Mouse (Mus musculus): ENCODE measurements at regions not wholly inside any gene's neighbourhood (a gene's known extent, or its start where the extent isn't known, plus 50 kb on each side); places are given as distances from the start of the nearest gene placed in this dataset.

DNA sequence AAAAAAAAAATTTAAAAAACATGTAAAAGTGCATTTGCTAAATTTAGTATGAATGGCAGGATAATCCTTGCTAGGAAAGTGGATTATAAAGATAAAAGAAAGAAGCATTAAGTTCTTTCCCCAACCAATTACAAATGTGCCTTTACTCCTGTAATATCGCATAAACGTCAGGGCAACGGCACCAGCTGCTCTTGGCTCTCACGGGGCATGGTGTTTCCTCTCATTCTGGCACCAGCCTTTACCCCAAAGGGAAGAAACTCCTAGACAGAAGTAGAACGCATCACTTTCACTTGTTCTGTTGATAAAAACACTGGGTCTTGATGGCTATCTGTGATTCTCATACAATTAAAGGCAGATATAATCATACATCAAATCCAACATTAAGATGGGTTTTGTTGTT lies 288.7 kb upstream of the Plscr5 start:
- no peaks in the 10 kb centered on the region for H3K9me3 ChIP-seq (ENCODE audit: control insufficient read depth, low read depth, low read length)
- H3K4me1 ChIP-seq (ENCODE audit: control insufficient read depth, insufficient read depth, low read length): no peaks in the 10 kb centered on the region
- H3K9ac ChIP-seq (replicated peaks; ENCODE audit: low read depth, low read length): no peak overlapping the region
- 83% methylated on average over 5 of the region's 5 CpGs for WGBS
- H3K4me2 ChIP-seq (replicated peaks; ENCODE audit: low read depth, low read length): no peak overlapping the region
- H3K4me3 ChIP-seq (ENCODE audit: low read depth, low read length): no peak overlapping the region
- no peaks in the 10 kb centered on the region for H3K36me3 ChIP-seq (ENCODE audit: control insufficient read depth, insufficient read depth, low read length)
- no peak for ATAC-seq (ENCODE audit: insufficient number of reproducible peaks, insufficient read depth, low FRiP score, low read depth)
- no peak overlapping the region for H3K27ac ChIP-seq (ENCODE audit: low read length)
- no peaks in the 10 kb centered on the region for H3K27me3 ChIP-seq (ENCODE audit: control insufficient read depth, insufficient read depth, low read length)

DNA sequence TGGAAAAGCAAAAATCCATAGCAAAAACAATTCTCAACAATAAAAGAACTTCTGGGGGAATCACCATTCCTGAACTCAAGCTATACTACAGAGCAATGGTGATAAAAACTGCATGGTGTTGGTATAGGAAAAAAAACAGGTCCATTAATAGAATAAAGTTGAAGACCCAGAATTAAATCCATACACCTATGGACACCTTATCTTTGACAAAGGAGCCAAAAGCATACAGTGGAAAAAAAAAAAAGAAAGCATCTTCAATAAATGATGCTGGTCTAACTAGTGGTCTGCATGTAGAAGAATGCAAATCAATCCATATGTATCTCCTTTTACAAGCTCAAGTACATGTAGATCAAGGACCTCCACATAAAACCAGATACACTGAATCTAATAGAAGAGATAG lies 291.8 kb upstream of the Plscr5 start:
- Histone ChIP-seq H3K9me3 (ENCODE audit: control insufficient read depth, low read depth, low read length) (no peaks in the 10 kb centered on the region), H3K4me2 (replicated peaks; ENCODE audit: low read depth, low read length) (no peak overlapping the region), H3K27ac (ENCODE audit: low read length) (no peak overlapping the region), H3K36me3 (ENCODE audit: control insufficient read depth, insufficient read depth, low read length) (no peaks in the 10 kb centered on the region), H3K9ac (replicated peaks; ENCODE audit: low read depth, low read length) (no peak overlapping the region), H3K27me3 (ENCODE audit: control insufficient read depth, insufficient read depth, low read length) (no peaks in the 10 kb centered on the region), H3K4me3 (ENCODE audit: low read depth, low read length) (no peak overlapping the region), H3K4me1 (ENCODE audit: control insufficient read depth, insufficient read depth, low read length) (no peaks in the 10 kb centered on the region)
- no peak for ATAC-seq (ENCODE audit: insufficient number of reproducible peaks, insufficient read depth, low FRiP score, low read depth)

DNA sequence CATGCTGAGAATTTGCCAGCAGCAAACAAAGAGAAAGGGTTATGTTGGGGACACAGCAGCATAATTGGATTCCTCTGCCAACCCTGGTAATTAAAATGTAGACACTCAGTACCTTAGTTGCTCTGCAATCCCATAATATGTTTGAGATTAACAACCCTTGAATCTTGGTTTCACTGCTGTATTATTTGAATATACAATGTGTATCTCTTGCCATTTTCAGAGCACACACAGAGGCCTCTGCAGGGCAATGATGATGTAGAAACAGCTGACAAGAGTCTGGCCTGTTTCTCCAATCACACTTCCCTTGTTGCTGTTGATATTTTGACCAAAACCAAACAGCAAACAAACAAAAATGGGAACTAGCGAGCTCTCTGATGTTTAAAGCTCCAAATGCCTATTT lies 315.9 kb upstream of the Plscr5 start:
- no peak for ATAC-seq (ENCODE audit: insufficient number of reproducible peaks, insufficient read depth, low FRiP score, low read depth)
- WGBS: 63% methylated on average over 1 of the region's 1 CpGs
- Histone ChIP-seq H3K27ac (ENCODE audit: low read length) (no peak overlapping the region), H3K4me1 (ENCODE audit: control insufficient read depth, insufficient read depth, low read length) (no peaks in the 10 kb centered on the region), H3K27me3 (ENCODE audit: control insufficient read depth, insufficient read depth, low read length) (no peaks in the 10 kb centered on the region), H3K4me2 (replicated peaks; ENCODE audit: low read depth, low read length) (no peak overlapping the region), H3K4me3 (ENCODE audit: low read depth, low read length) (no peak overlapping the region), H3K9me3 (ENCODE audit: control insufficient read depth, low read depth, low read length) (no peaks in the 10 kb centered on the region), H3K36me3 (ENCODE audit: control insufficient read depth, insufficient read depth, low read length) (no peaks in the 10 kb centered on the region), H3K9ac (replicated peaks; ENCODE audit: low read depth, low read length) (no peak overlapping the region)

DNA sequence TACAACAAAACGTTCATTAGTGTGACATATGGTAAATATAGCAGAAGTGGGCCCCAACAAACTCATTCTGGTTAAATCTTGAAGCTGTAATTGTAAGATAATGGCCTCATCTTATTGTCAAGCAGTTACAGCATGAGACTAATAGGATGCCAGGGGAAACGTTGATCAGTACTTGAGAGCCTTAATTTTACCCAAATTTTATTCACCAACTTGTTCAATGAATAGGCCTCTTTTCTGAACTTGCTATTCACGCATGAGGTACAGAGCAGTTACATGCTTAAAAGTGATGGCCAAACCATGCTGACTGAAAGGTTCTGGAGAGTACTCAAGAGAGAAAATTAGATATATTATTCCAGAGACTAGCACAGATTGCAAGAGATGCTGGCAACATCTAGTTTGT lies 361.2 kb upstream of the Plscr5 start:
- no peak for ATAC-seq (ENCODE audit: insufficient number of reproducible peaks, insufficient read depth, low FRiP score, low read depth)
- Histone ChIP-seq H3K9me3 (ENCODE audit: control insufficient read depth, low read depth, low read length) (no peaks in the 10 kb centered on the region), H3K4me1 (ENCODE audit: control insufficient read depth, insufficient read depth, low read length) (no peaks in the 10 kb centered on the region), H3K9ac (replicated peaks; ENCODE audit: low read depth, low read length) (no peak overlapping the region), H3K4me3 (ENCODE audit: low read depth, low read length) (no peak overlapping the region), H3K27me3 (ENCODE audit: control insufficient read depth, insufficient read depth, low read length) (no peaks in the 10 kb centered on the region), H3K4me2 (replicated peaks; ENCODE audit: low read depth, low read length) (no peak overlapping the region), H3K27ac (ENCODE audit: low read length) (no peak overlapping the region), H3K36me3 (ENCODE audit: control insufficient read depth, insufficient read depth, low read length) (no peaks in the 10 kb centered on the region)
- WGBS: 52% methylated on average over 3 of the region's 3 CpGs

DNA sequence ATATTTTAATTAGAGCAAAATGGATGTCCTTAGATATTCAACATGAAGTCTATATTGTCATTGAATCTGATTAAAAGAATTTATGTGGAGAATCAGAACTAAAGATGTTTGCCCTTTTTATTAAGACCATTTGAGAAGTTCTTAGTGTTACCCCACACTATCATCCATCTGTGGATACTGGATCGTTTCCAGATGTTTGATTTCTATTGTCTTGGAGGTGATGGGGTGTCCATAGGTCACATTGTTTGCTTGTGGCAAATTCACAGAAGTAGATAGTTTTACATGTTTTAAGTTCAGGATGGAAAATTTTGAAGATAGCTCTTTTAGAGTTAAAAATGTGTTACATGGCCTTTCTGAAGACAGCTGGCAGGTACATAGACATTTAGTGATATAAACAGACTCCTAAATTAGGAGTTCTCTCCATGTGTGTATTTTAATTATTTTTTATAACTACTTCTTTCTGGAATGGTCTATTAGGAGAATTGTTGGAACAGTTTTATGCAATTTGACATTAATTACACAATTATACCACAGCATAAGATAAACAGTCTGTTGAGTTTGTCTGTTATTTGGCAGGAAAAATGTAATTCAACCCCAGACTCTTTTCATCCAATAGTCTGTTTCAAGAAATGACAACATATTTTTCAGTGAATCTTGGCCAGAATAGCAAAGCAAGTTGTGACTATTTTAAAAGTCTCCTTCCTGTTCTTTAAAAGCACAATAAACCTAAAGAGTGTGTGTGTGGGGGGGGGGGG lies 368.8 kb upstream of the Plscr5 start:
- H3K4me3 ChIP-seq (ENCODE audit: low read depth, low read length): no peak overlapping the region
- ATAC-seq (ENCODE audit: insufficient number of reproducible peaks, insufficient read depth, low FRiP score, low read depth): no peak
- no peak overlapping the region for H3K4me2 ChIP-seq (replicated peaks; ENCODE audit: low read depth, low read length)
- no peak overlapping the region for H3K27ac ChIP-seq (ENCODE audit: low read length)
- no peaks in the 10 kb centered on the region for H3K4me1 ChIP-seq (ENCODE audit: control insufficient read depth, insufficient read depth, low read length)
- no peaks in the 10 kb centered on the region for H3K36me3 ChIP-seq (ENCODE audit: control insufficient read depth, insufficient read depth, low read length)
- H3K9ac ChIP-seq (replicated peaks; ENCODE audit: low read depth, low read length): no peak overlapping the region
- 59% methylated on average over 1 of the region's 1 CpGs for WGBS
- no peaks in the 10 kb centered on the region for H3K27me3 ChIP-seq (ENCODE audit: control insufficient read depth, insufficient read depth, low read length)
- no peaks in the 10 kb centered on the region for H3K9me3 ChIP-seq (ENCODE audit: control insufficient read depth, low read depth, low read length)

DNA sequence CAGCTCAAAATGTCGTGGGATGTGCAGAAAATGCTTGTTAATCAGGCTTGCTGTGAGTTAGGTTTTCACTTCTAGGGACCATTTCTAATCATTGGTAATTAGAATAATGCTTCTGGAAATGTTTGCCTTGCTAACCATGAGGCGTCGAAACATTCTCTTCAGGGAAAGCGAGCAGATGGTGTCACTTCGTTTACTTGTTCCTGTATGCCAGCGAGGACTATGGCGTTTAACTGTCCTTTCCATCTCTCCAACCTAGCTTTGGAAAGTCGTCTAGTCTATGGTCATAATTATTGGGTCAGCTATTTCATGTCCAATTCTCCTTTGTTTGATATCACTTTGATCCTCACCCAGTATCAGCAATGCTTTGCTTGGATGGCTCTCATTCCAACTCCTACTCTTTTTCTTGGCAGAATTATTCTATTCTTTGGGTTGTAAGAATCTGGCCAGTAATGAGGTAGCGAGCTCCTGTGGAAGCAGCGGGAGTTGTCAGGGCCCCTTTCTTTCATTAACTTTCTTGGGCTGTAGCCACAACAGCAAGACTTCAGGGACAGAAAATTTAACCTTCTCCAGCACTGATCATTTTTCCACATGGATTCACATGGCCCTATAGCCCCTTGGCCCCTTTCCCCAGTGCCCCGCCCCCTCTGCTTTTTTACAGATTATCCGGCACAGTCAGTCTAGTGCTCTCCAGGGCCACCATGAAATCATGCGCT lies 374.0 kb upstream of the Plscr5 start:
- Histone ChIP-seq H3K9me3 (ENCODE audit: control insufficient read depth, low read depth, low read length) (no peaks in the 10 kb centered on the region), H3K27me3 (ENCODE audit: control insufficient read depth, insufficient read depth, low read length) (no peaks in the 10 kb centered on the region), H3K36me3 (ENCODE audit: control insufficient read depth, insufficient read depth, low read length) (no peaks in the 10 kb centered on the region), H3K4me1 (ENCODE audit: control insufficient read depth, insufficient read depth, low read length) (no peaks in the 10 kb centered on the region), H3K4me2 (replicated peaks; ENCODE audit: low read depth, low read length) (no peak overlapping the region), H3K9ac (replicated peaks; ENCODE audit: low read depth, low read length) (no peak overlapping the region), H3K27ac (ENCODE audit: low read length) (no peak overlapping the region), H3K4me3 (ENCODE audit: low read depth, low read length) (no peak overlapping the region)
- no peak for ATAC-seq (ENCODE audit: insufficient number of reproducible peaks, insufficient read depth, low FRiP score, low read depth)
- WGBS: 82% methylated on average over 13 of the region's 13 CpGs

DNA sequence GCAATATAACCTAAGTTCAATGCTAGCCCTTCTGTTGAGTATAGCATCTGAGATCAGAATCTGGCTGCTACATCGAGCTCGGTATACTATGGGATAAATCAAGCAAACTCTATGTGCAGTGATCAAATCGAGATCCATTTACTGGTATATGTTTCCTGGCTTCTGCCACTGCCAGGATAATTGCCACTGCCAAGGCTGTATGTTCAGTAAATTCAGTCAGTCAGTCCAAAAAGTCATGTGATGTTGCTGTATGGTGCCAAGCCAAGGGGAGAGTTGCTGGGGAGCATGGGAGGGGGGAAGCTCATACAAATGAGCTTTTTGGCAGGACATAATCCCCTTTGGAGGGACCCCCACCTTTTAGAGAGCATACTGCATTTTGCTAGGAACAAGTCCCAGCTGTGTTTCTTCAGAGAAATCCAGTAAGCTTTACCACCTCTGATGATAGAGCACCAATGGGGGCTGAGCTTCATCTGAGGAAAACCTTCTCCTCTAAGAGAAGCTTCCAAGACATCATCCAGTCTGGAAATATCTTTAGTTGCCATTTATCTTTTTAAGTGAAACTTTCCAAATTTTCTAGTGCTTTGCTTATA lies 389.3 kb upstream of the Plscr5 start:
- H3K36me3 ChIP-seq (ENCODE audit: control insufficient read depth, insufficient read depth, low read length): no peaks in the 10 kb centered on the region
- H3K27me3 ChIP-seq (ENCODE audit: control insufficient read depth, insufficient read depth, low read length): no peaks in the 10 kb centered on the region
- no peaks in the 10 kb centered on the region for H3K4me1 ChIP-seq (ENCODE audit: control insufficient read depth, insufficient read depth, low read length)
- no peaks in the 10 kb centered on the region for H3K9me3 ChIP-seq (ENCODE audit: control insufficient read depth, low read depth, low read length)
- ATAC-seq (ENCODE audit: insufficient number of reproducible peaks, insufficient read depth, low FRiP score, low read depth): peak; percentile 56; the same call in 1 of the 2 replicates
- H3K4me2 ChIP-seq (replicated peaks; ENCODE audit: low read depth, low read length): no peak overlapping the region
- 74% methylated on average over 3 of the region's 3 CpGs for WGBS
- H3K27ac ChIP-seq (ENCODE audit: low read length): no peak overlapping the region
- H3K9ac ChIP-seq (replicated peaks; ENCODE audit: low read depth, low read length): no peak overlapping the region
- H3K4me3 ChIP-seq (ENCODE audit: low read depth, low read length): no peak overlapping the region

- Histone ChIP-seq H3K36me3 (ENCODE audit: control insufficient read depth, insufficient read depth, low read length) (no peaks in the 10 kb centered on the region), H3K9ac (replicated peaks; ENCODE audit: low read depth, low read length) (no peak overlapping the region), H3K4me3 (ENCODE audit: low read depth, low read length) (no peak overlapping the region), H3K27me3 (ENCODE audit: control insufficient read depth, insufficient read depth, low read length) (no peaks in the 10 kb centered on the region), H3K9me3 (ENCODE audit: control insufficient read depth, low read depth, low read length) (no peaks in the 10 kb centered on the region), H3K4me1 (ENCODE audit: control insufficient read depth, insufficient read depth, low read length) (no peaks in the 10 kb centered on the region), H3K27ac (ENCODE audit: low read length) (no peak overlapping the region), H3K4me2 (replicated peaks; ENCODE audit: low read depth, low read length) (no peak overlapping the region)
- no peak for ATAC-seq (ENCODE audit: insufficient number of reproducible peaks, insufficient read depth, low FRiP score, low read depth)
- 81% methylated on average over 4 of the region's 4 CpGs for WGBS
Observed at GRCm38 (mm10) chr9:91798837-91799225, 393.9 kb upstream of the Plscr5 start.
